Mouse (Mus musculus) small intestine, adult 2 months (tissue): ENCODE measurements around the gene Gm49711.

Experiments
- CTCF ChIP-seq: fragments of 200-500 bp; IDR thresholded peaks from 2 replicates; pipeline ENCODE4 v1.5.1; 2012; ENCODE audit warnings: low read depth, mild to moderate bottlenecking, control low read depth, inconsistent platforms, low read length, moderate library complexity, mixed read lengths; ENCODE audit not compliant: insufficient replicate concordance, insufficient read length; ENCODE audit errors: extremely low read depth
- POLR2A ChIP-seq: fragments of 200-500 bp; IDR thresholded peaks from 2 replicates; pipeline ENCODE4 v1.6.1; 2012; ENCODE audit warnings: low read depth, mild to moderate bottlenecking, control low read depth, inconsistent platforms, low read length, moderate library complexity

GRCm38 (mm10) chr16:92039421-92039820, 18.7 kb upstream of the Gm49711 start:
- TF ChIP-seq CTCF (no peak), POLR2A (no peak)
